Mouse (Mus musculus) liver, postnatal 0 days (tissue): ENCODE measurements around the gene Timm50.

Experiments used
- CTCF ChIP-seq: sonication (generic); IDR thresholded peaks from 2 replicates; pipeline ENCODE4 v1.5.1; 2016; ENCODE audit warnings: antibody characterized with exemption, low read depth
- EP300 ChIP-seq: IDR thresholded peaks from 2 replicates; pipeline ENCODE4 v1.6.1; 2016; ENCODE audit warnings: antibody characterized with exemption, low read depth, mild to moderate bottlenecking

DNA sequence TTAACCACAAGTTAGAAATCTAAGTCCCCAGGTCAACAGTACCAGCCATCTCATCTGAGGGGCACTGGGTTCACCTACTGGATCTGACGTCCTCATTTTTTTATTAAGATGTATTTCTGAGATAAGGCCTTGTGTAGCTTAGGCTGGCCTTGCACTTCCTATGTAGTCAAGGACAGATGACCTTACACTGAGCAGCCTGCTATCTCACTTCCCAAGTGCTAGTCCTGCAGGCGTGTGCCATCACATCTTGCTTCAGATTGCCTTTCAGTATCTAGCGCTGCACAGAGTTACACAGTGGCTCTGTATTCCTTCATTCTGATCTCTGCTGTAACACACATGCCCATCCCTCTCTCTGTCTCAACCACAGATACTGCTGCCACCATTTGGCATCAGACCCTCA, 6.2 kb upstream of the Timm50 start:
- no peak for TF ChIP-seq CTCF
- no peak for TF ChIP-seq EP300
